18 mouse cellular contexts compared by ENCODE assay signal in genomic region chr16:48671696-48672095, GRCm38 (mm10).
DNase-seq lines count a peak whose midpoint lies in the region; ATAC-seq and TF ChIP-seq lines count a peak whose summit lies in the region.
"Had no signal": no experiment of that assay in that cellular context is flagged by ENCODE, and none has a peak within 500 bp of the region (broad histone marks: within the 10 kb centered on the region; RNA-seq: fewer than 3 reads in every experiment).

No protein-coding gene starts in this region.

- no peak overlapping the region for H3K27ac ChIP-seq in hindbrain, embryonic 11.5 days (ENCODE audit: low read depth, low read length)
- no peak overlapping the region for H3K27ac ChIP-seq in hindbrain, embryonic 14.5 days
- H3K27ac ChIP-seq: embryonic facial prominence, embryonic 12.5 days; hindbrain, embryonic 15.5 days; kidney, embryonic 15.5 days; midbrain, embryonic 13.5 days; stomach, embryonic 15.5 days had no signal

- H3K27me3 ChIP-seq in hindbrain, embryonic 11.5 days (ENCODE audit: control insufficient read depth, insufficient read depth, low read length), result no peaks in the 10 kb centered on the region
- H3K27me3 ChIP-seq in hindbrain, embryonic 14.5 days (ENCODE audit: control insufficient read depth, insufficient read depth, low read length), result no peaks in the 10 kb centered on the region
- H3K27me3 ChIP-seq: embryonic facial prominence, embryonic 12.5 days; heart, embryonic 12.5 days; hindbrain, embryonic 15.5 days; kidney, embryonic 15.5 days; midbrain, embryonic 13.5 days; stomach, embryonic 15.5 days had no signal

- H3K9me3 ChIP-seq in hindbrain, embryonic 11.5 days (ENCODE audit: control insufficient read depth, low read length), result no peaks in the 10 kb centered on the region
- H3K9me3 ChIP-seq in hindbrain, embryonic 14.5 days (ENCODE audit: control insufficient read depth, low read length), result no peaks in the 10 kb centered on the region
- H3K9me3 ChIP-seq: embryonic facial prominence, embryonic 12.5 days; heart, embryonic 12.5 days; hindbrain, embryonic 15.5 days; kidney, embryonic 15.5 days; midbrain, embryonic 13.5 days; stomach, embryonic 15.5 days had no signal

- whole genome bisulfite sequencing in hindbrain, embryonic 11.5 days, result 68% methylated on average over 5 of the region's 5 CpGs
- WGBS in hindbrain, embryonic 14.5 days, result 59% methylated on average over 5 of the region's 5 CpGs

- H3K9ac ChIP-seq in hindbrain, embryonic 11.5 days (ENCODE audit: low read depth, low read length), result no peak overlapping the region
- no peak overlapping the region for H3K9ac ChIP-seq in hindbrain, embryonic 14.5 days
- H3K9ac ChIP-seq: embryonic facial prominence, embryonic 12.5 days; heart, embryonic 12.5 days; hindbrain, embryonic 15.5 days; kidney, embryonic 15.5 days; liver, postnatal 0 days; midbrain, embryonic 13.5 days; stomach, embryonic 15.5 days had no signal

- no peak overlapping the region for H3K4me2 ChIP-seq in hindbrain, embryonic 11.5 days (replicated peaks; ENCODE audit: low read depth, low read length)
- no peak overlapping the region for H3K4me2 ChIP-seq in hindbrain, embryonic 14.5 days (replicated peaks)
- H3K4me2 ChIP-seq: embryonic facial prominence, embryonic 12.5 days; heart, embryonic 12.5 days; hindbrain, embryonic 15.5 days; kidney, embryonic 15.5 days; midbrain, embryonic 13.5 days; stomach, embryonic 15.5 days had no signal

- peak; percentile 41 for DNase-seq in hindbrain, embryonic 11.5 days (ENCODE audit: low spot score)
- no peak for DNase-seq in hindbrain, embryonic 14.5 days (ENCODE audit: low spot score)
- peak; percentile 8 for DNase-seq in CD4-positive helper T cell, adult 2 months (ENCODE audit: low read depth, low spot score)
- peak; percentile 12 for DNase-seq in brain, embryonic 14.5 days (ENCODE audit: low read depth)
- DNase-seq in right cerebral cortex, postnatal 10 days (ENCODE audit: low spot score in 2 of 2), result no peak
- no peak for DNase-seq in thymus, postnatal 4 days
- DNase-seq: adrenal gland, postnatal 14 days; cerebellum, adult 11 months; liver, postnatal 0 days; right cerebral cortex, postnatal 25 days; thymus, postnatal 36 days had no signal

- ATAC-seq in hindbrain, embryonic 11.5 days (ENCODE audit: low FRiP score), result no peak
- ATAC-seq in hindbrain, embryonic 14.5 days (ENCODE audit: low FRiP score), result no peak
- ATAC-seq in megakaryocyte, adult 5-6 weeks (ENCODE audit: poor library complexity, severe bottlenecking), result peak; percentile 50
- ATAC-seq: liver, postnatal 0 days; midbrain, embryonic 13.5 days had no signal

- no peak overlapping the region for H3K4me3 ChIP-seq in hindbrain, embryonic 11.5 days (ENCODE audit: low read depth, low read length)
- no peak overlapping the region for H3K4me3 ChIP-seq in hindbrain, embryonic 14.5 days (replicated peaks; ENCODE audit: low read length)
- H3K4me3 ChIP-seq: embryonic facial prominence, embryonic 12.5 days; heart, embryonic 12.5 days; hindbrain, embryonic 15.5 days; kidney, embryonic 15.5 days; midbrain, embryonic 13.5 days; stomach, embryonic 15.5 days had no signal

- H3K4me1 ChIP-seq in hindbrain, embryonic 11.5 days (replicated peaks; ENCODE audit: control insufficient read depth, insufficient read depth, low read length), result no peaks in the 10 kb centered on the region
- H3K4me1 ChIP-seq in hindbrain, embryonic 14.5 days (replicated peaks; ENCODE audit: control insufficient read depth, insufficient read depth, low read length), result 0 out of 2 replicates have a peak, but pooled peaks cover 6% of the 10 kb centered on the region
- H3K4me1 ChIP-seq: embryonic facial prominence, embryonic 12.5 days; hindbrain, embryonic 15.5 days; kidney, embryonic 15.5 days; midbrain, embryonic 13.5 days; stomach, embryonic 15.5 days had no signal

- no peak for TF ChIP-seq CTCF in brain, embryonic 14.5 days (IDR thresholded peaks at IDR 0.05; ENCODE audit: borderline replicate concordance, extremely low read depth, insufficient read depth, insufficient read length)

- H3K36me3 ChIP-seq in hindbrain, embryonic 11.5 days (ENCODE audit: control insufficient read depth, insufficient read depth, low read length), result no peaks in the 10 kb centered on the region
- no peaks in the 10 kb centered on the region for H3K36me3 ChIP-seq in hindbrain, embryonic 14.5 days (replicated peaks; ENCODE audit: control insufficient read depth, insufficient read depth)
- H3K36me3 ChIP-seq: embryonic facial prominence, embryonic 12.5 days; heart, embryonic 12.5 days; hindbrain, embryonic 15.5 days; kidney, embryonic 15.5 days; midbrain, embryonic 13.5 days; stomach, embryonic 15.5 days had no signal

- TF ChIP-seq POLR2A in brain, embryonic 14.5 days (IDR thresholded peaks at IDR 0.05; ENCODE audit: borderline replicate concordance, extremely low read depth, insufficient read depth, insufficient read length, poor library complexity, severe bottlenecking), result no peak

Comparison
In these comparisons a context has a peak if more than half of its experiments do, and no peak if none do; other contexts are left out.
1. DNase-seq: peak in hindbrain, embryonic 11.5 days (single experiment), CD4-positive helper T cell, adult 2 months (single experiment) and brain, embryonic 14.5 days (single experiment); none in hindbrain, embryonic 14.5 days (single experiment), right cerebral cortex, postnatal 10 days (0 of 2) and thymus, postnatal 4 days (single experiment).